Mouse (Mus musculus): Measurements from ENCODE around the gene Ntn1. TPM values are rescaled to one million over a fixed set of nuclear protein-coding genes. Genes with fewer than 3 reads are reported as not detected.

The Ntn1 gene
- polyA plus RNA-seq, 1 experiment from 2014 or later, result 12.5 TPM

GRCm38 (mm10) chr11:68405576-68405975 lies 5.0 kb upstream of the Ntn1 start:
- Histone ChIP-seq H3K4me2 (replicated peaks) (no peak overlapping the region), H3K9me3 (replicated peaks) (no peaks in the 10 kb centered on the region), H3K27me3 (peaks cover 15% of the 10 kb centered on the region), H3K9ac (no peak overlapping the region), H3K36me3 (no peaks in the 10 kb centered on the region), H3K27ac (replicated peaks) (no peak overlapping the region), H3K4me1 (peaks cover under 1% of the 10 kb centered on the region; the same call in 1 of the 2 replicates), H3K4me3 (replicated peaks) (no peak overlapping the region)
- ATAC-seq (ENCODE audit: insufficient number of reproducible peaks, low FRiP score, low TSS enrichment, low read depth), result no peak
- 66% methylated on average over 8 of the region's 8 CpGs for WGBS

DNA sequence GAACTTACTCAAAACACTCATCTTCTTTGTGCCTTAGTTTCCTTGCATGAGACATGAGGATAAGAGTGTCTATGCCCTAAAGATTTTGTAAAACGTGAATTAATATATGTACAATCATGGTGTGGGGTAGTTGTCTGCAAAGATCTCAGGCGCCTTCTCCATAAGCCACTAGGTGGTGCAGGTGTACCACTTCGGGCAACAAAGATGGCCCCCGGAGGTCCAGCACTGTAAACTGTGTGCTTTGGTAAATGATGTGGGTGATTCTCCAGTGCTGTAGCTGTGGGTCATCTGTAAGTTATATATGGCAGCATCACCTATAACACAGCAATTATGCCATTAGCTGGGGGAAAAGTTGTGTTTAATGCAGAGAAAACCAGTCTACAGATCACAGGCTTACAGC lies 3.6 kb upstream of the Ntn1 start:
- Histone ChIP-seq H3K9ac (no peak overlapping the region), H3K27me3 (peaks cover 29% of the 10 kb centered on the region), H3K4me1 (peaks cover 15% of the 10 kb centered on the region), H3K4me2 (replicated peaks) (no peak overlapping the region), H3K36me3 (no peaks in the 10 kb centered on the region), H3K27ac (replicated peaks) (no peak overlapping the region), H3K4me3 (replicated peaks) (no peak overlapping the region), H3K9me3 (replicated peaks) (no peaks in the 10 kb centered on the region)
- WGBS, result 51% methylated on average over 4 of the region's 4 CpGs
- ATAC-seq (ENCODE audit: insufficient number of reproducible peaks, low FRiP score, low TSS enrichment, low read depth), result no peak

GRCm38 (mm10) chr11:68401428-68401827 lies 805 bp upstream of the Ntn1 start:
- Histone ChIP-seq H3K4me3 (replicated peaks) (no peak overlapping the region), H3K4me1 (peaks cover 18% of the 10 kb centered on the region), H3K27me3 (peaks cover 56% of the 10 kb centered on the region), H3K9me3 (replicated peaks) (no peaks in the 10 kb centered on the region), H3K36me3 (no peaks in the 10 kb centered on the region), H3K4me2 (replicated peaks) (no peak overlapping the region), H3K9ac (no peak overlapping the region), H3K27ac (replicated peaks) (no peak overlapping the region)
- 28% methylated on average over 5 of the region's 5 CpGs for WGBS
- no peak for ATAC-seq (ENCODE audit: insufficient number of reproducible peaks, low FRiP score, low TSS enrichment, low read depth)

DNA sequence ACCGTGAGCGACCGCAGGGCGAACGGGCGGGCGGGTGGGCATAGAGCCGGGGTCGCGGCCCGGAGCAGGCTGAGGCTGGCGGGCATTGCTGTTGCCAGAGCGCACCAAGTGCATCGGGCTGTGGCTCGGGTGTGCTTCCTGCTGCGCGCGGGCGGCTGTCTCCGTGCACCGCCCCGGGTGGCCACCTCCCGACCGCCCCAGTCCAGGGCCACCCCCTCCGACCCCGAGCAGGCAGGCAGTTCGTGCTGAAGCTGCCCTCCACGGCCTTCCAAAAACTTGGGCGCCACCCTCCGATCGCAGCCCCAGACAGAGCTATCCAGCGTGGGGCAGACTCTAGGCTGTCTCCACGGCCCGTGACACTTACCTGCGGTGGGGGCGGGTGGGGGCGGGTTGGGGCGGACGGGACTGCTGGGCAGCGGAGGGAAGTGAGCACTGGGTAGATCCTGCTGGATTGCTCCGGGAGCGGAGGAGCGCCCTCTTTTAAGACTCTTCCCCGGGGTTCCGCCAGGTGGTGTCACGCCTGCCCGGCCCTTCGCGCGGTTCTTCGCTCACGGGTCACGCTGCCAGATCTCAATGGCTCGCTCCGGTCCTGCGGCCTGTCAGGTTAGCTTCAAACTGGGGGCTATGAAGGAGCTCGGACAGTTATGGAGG lies 477 bp downstream of the Ntn1 start:
- WGBS, result under 1% methylated on average over 56 of the region's 57 CpGs
- H3K36me3 ChIP-seq, result no peaks in the 10 kb centered on the region
- H3K9me3 ChIP-seq (replicated peaks), result no peaks in the 10 kb centered on the region
- no peak overlapping the region for H3K27ac ChIP-seq (replicated peaks)
- peak; percentile 45 for ATAC-seq (ENCODE audit: insufficient number of reproducible peaks, low FRiP score, low TSS enrichment, low read depth)
- peak overlapping the region; percentile 94 for H3K4me2 ChIP-seq (replicated peaks)
- peak overlapping the region; percentile 45 for H3K4me3 ChIP-seq (replicated peaks)
- peaks cover 69% of the 10 kb centered on the region for H3K27me3 ChIP-seq
- H3K9ac ChIP-seq, result peak overlapping the region; percentile 28
- peaks cover 18% of the 10 kb centered on the region for H3K4me1 ChIP-seq

- Histone ChIP-seq H3K27me3 (peaks cover 75% of the 10 kb centered on the region), H3K4me3 (replicated peaks) (peak overlapping the region; percentile 45), H3K4me2 (replicated peaks) (peak overlapping the region; percentile 94), H3K9ac (peak overlapping the region; percentile 28), H3K27ac (replicated peaks) (no peak overlapping the region), H3K9me3 (replicated peaks) (no peaks in the 10 kb centered on the region), H3K4me1 (peaks cover 18% of the 10 kb centered on the region), H3K36me3 (no peaks in the 10 kb centered on the region)
- WGBS, result under 1% methylated on average over 46 of the region's 47 CpGs
- ATAC-seq (ENCODE audit: insufficient number of reproducible peaks, low FRiP score, low TSS enrichment, low read depth), result peak; percentile 11
Observed at GRCm38 (mm10) chr11:68399548-68400020, 1.0 kb downstream of the Ntn1 start.

- no peak for ATAC-seq (ENCODE audit: insufficient number of reproducible peaks, low FRiP score, low TSS enrichment, low read depth)
- Histone ChIP-seq H3K9me3 (replicated peaks) (no peaks in the 10 kb centered on the region), H3K4me2 (replicated peaks) (peak overlapping the region; percentile 94), H3K27ac (replicated peaks) (no peak overlapping the region), H3K9ac (no peak overlapping the region), H3K27me3 (peaks cover 80% of the 10 kb centered on the region), H3K36me3 (no peaks in the 10 kb centered on the region), H3K4me3 (replicated peaks) (peak overlapping the region; percentile 45), H3K4me1 (peaks cover 18% of the 10 kb centered on the region)
- 14% methylated on average over 24 of the region's 24 CpGs for WGBS
Observed at GRCm38 (mm10) chr11:68398891-68399547, 1.6 kb downstream of the Ntn1 start.

DNA sequence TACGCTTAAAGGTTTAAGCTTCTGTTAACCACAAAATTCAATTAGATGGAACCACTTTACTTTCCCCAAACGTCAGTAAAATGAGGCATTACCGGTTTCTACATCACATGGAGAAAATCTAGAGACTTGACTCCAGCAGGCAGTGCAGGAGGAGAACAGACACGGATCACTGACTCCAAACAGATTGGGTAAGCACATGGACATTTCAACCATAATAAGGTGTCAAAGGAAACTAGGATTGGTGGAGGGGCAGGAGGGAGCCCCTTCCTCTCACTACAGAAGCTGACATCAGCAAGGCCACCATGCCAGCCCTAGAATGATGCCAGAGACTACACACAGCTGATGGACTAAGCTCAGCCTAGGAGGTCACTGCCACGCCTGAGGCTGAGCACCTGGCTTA lies 5.1 kb downstream of the Ntn1 start:
- no peak for ATAC-seq (ENCODE audit: insufficient number of reproducible peaks, low FRiP score, low TSS enrichment, low read depth)
- Histone ChIP-seq H3K27me3 (peaks cover 96% of the 10 kb centered on the region), H3K36me3 (no peaks in the 10 kb centered on the region), H3K9me3 (replicated peaks) (no peaks in the 10 kb centered on the region), H3K4me1 (peaks cover 17% of the 10 kb centered on the region), H3K27ac (replicated peaks) (no peak overlapping the region), H3K4me2 (replicated peaks) (no peak overlapping the region), H3K4me3 (replicated peaks) (no peak overlapping the region), H3K9ac (no peak overlapping the region)
- 42% methylated on average over 5 of the region's 5 CpGs for WGBS

GRCm38 (mm10) chr11:68394749-68395148 lies 5.9 kb downstream of the Ntn1 start:
- Histone ChIP-seq H3K27ac (replicated peaks) (no peak overlapping the region), H3K4me2 (replicated peaks) (no peak overlapping the region), H3K27me3 (peaks cover 93% of the 10 kb centered on the region), H3K9me3 (replicated peaks) (no peaks in the 10 kb centered on the region), H3K9ac (no peak overlapping the region), H3K4me1 (peaks cover 9% of the 10 kb centered on the region), H3K4me3 (replicated peaks) (no peak overlapping the region), H3K36me3 (no peaks in the 10 kb centered on the region)
- no peak for ATAC-seq (ENCODE audit: insufficient number of reproducible peaks, low FRiP score, low TSS enrichment, low read depth)
- WGBS, result 43% methylated on average over 4 of the region's 4 CpGs

DNA sequence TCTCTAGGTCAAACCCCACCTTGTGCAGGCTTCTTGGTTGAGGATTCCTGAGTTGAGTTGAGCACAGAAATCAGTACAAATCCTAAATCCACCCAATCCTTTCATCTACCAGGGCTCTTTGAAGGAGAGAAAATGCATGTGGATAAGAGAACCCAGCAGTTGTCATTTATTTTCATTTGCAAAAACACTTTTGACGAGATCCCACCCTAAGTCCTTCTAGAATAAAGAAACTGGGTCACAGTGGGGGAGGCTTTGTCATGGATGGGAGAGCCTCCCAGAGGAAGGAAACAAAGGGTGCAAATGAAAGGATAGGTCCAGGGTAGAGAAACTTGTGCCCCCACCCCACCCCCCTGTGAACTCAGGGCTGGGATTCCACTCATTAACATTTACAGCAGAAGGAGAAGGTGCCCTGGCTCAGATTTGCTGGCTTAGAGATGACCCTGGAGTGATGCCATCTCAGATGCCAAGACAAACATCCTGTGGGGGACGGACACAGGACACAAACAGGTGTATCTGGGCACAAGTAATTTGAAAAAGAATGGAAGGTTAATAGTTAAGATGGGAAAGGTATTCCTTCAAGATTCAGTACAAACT lies 6.6 kb downstream of the Ntn1 start:
- 45% methylated on average over 2 of the region's 2 CpGs for WGBS

GRCm38 (mm10) chr11:68390381-68391287 lies 10.0 kb downstream of the Ntn1 start:
- Histone ChIP-seq H3K36me3 (no peaks in the 10 kb centered on the region), H3K27me3 (peaks cover 92% of the 10 kb centered on the region), H3K27ac (replicated peaks) (no peak overlapping the region), H3K9me3 (replicated peaks) (no peaks in the 10 kb centered on the region), H3K4me1 (peaks cover 18% of the 10 kb centered on the region), H3K4me2 (replicated peaks) (no peak overlapping the region), H3K9ac (no peak overlapping the region), H3K4me3 (replicated peaks) (no peak overlapping the region)
- 12% methylated on average over 19 of the region's 19 CpGs for WGBS
- ATAC-seq (ENCODE audit: insufficient number of reproducible peaks, low FRiP score, low TSS enrichment, low read depth), result no peak

More for the DNA sequence above, 6.6 kb downstream of the Ntn1 start:
- peaks cover 1% of the 10 kb centered on the region for H3K4me1 ChIP-seq
- H3K4me3 ChIP-seq (replicated peaks), result no peak overlapping the region
- H3K27me3 ChIP-seq, result peaks cover 93% of the 10 kb centered on the region
- H3K27ac ChIP-seq (replicated peaks), result no peak overlapping the region
- no peaks in the 10 kb centered on the region for H3K9me3 ChIP-seq (replicated peaks)
- no peak for ATAC-seq (ENCODE audit: insufficient number of reproducible peaks, low FRiP score, low TSS enrichment, low read depth)
- no peak overlapping the region for H3K4me2 ChIP-seq (replicated peaks)
- H3K36me3 ChIP-seq, result no peaks in the 10 kb centered on the region
- no peak overlapping the region for H3K9ac ChIP-seq

- no peak overlapping the region for H3K9ac ChIP-seq
- no peak overlapping the region for H3K4me2 ChIP-seq (replicated peaks)
- H3K4me3 ChIP-seq (replicated peaks), result no peak overlapping the region
- peaks cover 92% of the 10 kb centered on the region for H3K27me3 ChIP-seq
- ATAC-seq (ENCODE audit: insufficient number of reproducible peaks, low FRiP score, low TSS enrichment, low read depth), result no peak
- H3K4me1 ChIP-seq, result peaks cover 28% of the 10 kb centered on the region
- H3K9me3 ChIP-seq (replicated peaks), result no peaks in the 10 kb centered on the region
- no peak overlapping the region for H3K27ac ChIP-seq (replicated peaks)
- H3K36me3 ChIP-seq, result no peaks in the 10 kb centered on the region
- 8% methylated on average over 8 of the region's 8 CpGs for WGBS
Observed at GRCm38 (mm10) chr11:68389621-68390020, 11.0 kb downstream of the Ntn1 start.
